Mouse (Mus musculus): Measurements from ENCODE around the gene Tjp1. TPM values are rescaled to one million over a fixed set of nuclear protein-coding genes. Genes with fewer than 3 reads are reported as not detected.

The Tjp1 gene
- total RNA-seq, 4 experiments from 2014 or later, result 132 to 163 (median 150) TPM

DNA sequence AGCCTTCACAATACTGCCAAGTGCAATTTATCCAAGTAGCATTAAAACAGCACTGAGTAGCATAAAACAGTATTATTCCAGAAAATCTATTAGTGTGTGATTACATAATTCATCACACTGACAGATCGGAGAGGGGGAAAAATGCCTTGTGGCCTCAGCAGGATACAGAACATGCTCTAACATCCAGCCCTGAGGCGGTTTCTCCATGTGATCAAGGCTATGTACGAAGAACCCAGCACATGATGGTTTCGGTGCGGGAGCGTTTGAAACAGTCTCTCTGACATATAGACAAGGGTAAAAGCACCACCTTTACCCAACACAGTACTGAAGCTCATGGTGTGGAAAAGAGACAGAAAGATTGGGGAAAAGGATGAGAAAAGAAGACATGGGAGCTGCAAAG, 38.4 kb downstream of the Tjp1 start:
- DNase-seq (ENCODE audit: low spot score in 2 of 2), result no peak

DNA sequence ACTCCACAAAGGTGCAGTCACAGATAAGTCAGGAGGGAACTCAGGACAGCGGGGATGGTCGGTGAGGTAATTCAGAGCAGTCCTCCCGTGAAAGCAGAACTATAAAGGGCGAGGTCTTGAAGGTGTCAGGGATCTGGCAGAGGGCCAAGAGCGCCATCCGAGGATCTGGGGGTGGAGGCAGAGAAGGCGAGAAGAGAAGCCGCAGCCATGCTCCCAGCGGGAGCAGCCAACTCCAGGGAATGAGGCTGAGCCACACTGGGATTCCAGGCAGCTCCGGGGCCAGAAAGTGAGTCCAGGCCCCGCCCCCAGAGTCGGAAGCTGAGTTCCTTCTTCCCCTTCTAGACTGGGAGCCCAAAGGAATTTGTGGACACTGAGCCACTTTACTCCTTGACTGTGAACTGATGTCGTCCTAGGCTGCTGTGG, 41.3 kb downstream of the Tjp1 start:
- DNase-seq (ENCODE audit: low spot score in 2 of 2), result no peak

DNA sequence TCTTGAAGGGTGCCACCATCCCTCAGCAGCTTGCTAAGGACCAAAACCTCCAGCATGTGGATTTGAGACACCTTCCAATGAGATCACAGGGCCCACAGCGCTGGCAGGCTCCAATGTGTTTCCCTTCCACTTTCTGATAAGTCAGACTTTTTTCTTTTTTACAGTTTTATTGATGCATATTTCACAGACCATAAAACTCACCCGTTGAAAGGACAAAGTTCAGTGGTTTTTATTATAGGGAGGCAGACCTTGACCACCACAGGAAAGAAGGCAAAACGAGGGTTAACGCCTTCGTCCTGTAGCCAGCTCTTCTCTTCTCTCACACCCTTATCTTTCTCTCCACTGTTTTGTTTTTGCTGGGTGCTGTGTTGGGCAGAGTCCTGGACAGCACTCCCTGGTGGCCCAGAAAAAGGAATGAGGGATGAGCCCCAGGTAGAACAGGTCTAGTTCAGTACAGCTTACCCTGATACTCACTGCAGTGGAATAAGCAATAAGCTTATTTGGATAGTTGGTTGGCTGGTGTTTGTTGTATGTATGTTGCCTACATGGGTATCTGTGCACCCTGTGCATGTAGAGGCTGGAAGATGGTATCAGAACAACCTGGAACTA, 43.3 kb downstream of the Tjp1 start:
- DNase-seq (ENCODE audit: low spot score in 2 of 2), result no peak

DNA sequence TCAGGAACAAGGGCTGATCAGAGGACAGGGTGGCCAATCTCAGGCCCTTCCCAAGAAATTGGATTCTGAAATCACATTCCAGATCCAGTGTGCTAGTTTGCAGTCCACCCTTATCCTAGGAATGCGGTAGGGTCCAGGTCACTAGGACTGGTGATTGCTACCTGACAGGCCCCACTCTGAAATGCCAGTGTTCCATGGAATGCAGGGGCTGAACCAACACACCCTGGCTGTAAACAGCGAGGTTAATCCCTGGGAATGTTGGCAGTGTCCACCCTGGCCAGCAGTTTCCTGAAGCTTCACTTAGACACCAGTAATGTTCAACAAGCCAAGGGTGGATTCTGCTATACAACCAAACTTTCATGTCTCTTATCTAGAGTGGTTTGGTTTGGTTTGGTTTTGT, 45.4 kb downstream of the Tjp1 start:
- no peak for DNase-seq (ENCODE audit: low spot score in 2 of 2)

DNA sequence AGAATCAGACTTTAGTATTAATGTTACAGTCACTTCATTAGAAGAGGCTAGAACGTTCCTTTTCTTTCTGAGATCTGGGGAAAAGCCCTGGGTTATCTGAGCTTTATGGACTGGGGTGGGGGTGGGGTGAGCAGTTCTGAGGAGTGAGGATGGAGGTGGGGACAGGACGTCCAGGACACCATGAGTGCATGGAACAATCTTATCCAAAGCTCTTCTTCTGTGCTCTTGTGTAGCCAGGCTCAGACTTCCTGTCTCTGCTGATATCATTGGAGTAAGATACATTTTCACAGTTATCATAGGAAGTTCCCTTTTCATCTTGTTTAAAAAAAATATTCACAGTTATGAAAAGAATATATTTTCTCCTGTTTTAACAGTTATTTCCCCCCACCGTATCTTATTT, 55.5 kb downstream of the Tjp1 start:
- DNase-seq (ENCODE audit: low spot score in 2 of 2), result no peak

DNA sequence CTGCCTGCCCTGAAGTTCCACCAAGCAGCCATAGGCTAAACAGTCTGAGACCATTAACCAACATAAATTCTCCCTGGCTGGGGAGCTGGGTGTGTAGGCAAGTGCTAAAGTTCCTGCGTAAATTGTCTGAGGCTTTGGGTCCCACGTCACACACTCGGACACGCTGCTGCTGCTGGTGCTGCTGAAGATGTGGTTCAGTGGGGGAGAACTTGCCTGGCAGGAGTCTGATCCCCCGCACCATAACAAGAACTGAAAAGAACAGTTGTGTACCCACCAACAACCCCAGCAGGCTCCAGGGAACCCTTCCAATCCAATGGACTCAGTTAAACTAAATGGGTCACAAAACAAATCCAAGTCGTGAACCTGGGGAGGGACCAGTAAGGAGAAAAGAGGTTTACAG, 56.2 kb downstream of the Tjp1 start:
- DNase-seq (ENCODE audit: low spot score in 2 of 2), result no peak

DNA sequence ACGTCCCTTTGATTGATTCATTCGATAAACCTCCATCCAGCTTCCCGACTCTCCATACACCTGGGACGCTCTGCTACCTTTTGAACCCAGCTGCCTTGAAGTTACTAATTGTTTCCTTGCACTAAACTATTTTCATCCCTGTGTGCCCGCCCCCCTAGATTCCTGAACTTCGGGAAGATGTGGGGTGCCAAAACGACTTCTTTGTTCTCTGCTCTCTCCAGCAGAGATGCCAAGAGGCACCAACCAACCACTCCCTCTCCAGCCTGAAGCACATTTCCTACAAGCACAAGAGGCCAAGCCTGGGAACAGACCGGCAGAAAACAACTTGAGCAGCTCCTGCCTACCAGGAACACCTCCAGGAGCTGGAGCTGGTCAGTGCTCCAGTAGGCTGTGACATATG, 57.4 kb downstream of the Tjp1 start:
- DNase-seq (ENCODE audit: low spot score in 2 of 2), result no peak

DNA sequence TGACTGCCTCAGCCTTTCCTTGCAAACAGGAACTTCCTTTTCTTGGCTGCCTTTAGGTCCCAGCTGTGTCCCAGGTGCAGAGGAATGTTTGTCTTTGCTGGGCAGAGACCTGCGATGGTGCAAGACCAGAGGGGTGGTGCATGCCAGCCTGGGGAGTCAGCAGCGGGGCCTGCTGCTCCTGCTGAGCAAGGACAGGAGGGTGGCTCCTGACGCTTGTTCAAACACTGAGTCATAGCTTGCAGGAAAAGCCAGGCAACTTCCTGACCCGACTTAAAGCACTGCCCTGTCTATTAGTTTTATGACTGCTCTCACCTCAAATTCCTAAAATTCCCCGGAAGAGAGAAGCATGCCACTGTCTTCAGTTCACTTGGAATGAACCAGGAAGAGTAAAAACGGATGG, 57.9 kb downstream of the Tjp1 start:
- DNase-seq (ENCODE audit: low spot score in 2 of 2), result no peak

DNA sequence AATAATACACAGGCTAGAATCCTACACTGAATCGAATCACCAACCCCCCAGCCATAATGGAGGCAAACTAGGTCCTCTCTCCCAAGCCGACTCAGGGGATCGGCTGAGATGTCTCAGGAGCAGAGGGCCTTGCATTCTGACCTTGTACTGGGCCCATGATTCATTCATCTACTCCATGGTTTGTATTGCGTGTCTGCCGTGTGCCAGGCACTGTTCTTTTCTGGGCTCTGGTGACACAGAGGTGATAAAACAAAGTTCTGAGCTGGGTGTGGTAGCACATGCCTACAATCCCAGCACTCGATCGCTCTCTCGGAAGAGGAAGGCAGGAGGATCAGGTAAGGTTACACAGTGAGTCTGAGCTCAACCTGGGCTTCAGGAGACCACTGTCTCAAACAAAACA, 59.4 kb downstream of the Tjp1 start:
- no peak for DNase-seq (ENCODE audit: low spot score in 2 of 2)

DNA sequence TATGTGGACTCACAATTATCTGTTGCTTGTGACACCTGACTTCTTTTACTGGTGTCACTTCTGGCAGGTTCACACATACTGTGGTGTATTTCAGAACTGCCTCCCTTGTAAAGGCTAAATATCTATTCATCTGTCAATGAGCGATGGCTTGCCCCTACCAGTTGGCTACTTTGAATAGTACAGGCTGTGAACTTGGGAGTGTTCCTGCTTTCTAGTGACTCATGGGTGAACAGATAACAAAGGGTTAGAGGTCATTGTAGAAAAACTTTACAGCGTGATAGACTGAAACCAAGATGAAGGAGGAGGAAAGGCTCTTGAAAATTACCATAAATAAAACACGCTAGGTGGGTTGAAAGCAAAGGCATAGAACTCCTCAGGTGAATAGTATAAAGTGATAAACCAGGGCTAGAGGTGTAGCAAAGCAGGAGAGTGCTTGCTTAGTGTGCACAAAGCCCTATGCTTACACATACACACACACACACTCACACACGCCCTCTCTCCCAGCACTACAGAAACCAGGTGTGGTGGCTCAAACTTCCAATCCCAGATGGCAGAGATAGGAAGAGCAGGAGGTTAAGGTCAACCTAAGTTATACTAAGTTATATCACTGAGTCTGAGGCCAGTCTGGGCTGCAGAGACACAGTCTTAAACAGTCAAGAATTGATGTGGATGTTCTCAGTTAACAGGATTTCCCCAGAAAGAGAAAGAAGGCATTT, 60.1 kb downstream of the Tjp1 start:
- DNase-seq (ENCODE audit: low spot score in 2 of 2), result no peak

DNA sequence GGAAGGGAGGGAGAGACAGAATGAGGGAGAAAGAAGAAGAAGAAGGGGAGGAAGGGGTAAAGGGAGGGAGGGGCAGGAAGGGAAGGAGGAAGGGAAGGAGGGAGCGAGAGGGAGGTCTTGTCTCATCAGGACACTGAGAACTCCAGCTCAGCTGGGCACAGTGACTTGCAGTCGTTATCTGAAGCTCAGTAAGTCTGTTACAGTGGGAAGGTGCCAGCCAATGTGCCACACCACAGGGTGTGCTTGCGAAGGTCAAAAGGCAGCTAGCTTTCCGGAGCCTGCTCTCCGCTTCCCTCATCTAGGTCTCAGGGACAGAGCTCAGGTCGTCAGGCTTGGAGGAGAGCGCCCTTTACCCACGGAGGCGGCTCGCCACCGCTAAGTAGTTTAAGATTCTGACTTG, 61.4 kb downstream of the Tjp1 start:
- no peak for DNase-seq (ENCODE audit: low spot score in 2 of 2)

DNA sequence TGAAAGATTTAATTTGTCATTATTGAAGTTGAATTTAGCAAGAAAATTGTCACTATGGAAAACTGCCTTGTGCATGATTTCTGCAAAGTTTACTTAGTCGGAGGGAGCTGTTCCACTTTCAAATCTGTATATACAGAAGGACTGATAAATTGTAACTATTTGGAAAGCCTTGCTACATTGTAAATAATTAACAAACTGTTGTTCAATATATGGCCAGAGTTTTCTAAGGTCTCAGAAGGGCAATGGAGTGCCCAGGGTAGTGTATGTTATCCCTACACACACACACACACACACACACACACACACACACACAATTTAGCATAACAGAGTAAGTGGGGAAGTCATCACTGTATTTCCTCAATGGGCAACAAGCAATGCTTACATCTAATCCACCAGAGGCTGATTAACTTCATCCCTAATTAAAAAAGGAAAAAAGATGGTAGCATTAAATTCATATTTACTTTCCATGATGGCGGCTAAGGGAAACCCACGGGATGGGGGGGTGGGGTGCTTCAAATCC, 63.0 kb downstream of the Tjp1 start:
- DNase-seq (ENCODE audit: low spot score in 2 of 2), result no peak

DNA sequence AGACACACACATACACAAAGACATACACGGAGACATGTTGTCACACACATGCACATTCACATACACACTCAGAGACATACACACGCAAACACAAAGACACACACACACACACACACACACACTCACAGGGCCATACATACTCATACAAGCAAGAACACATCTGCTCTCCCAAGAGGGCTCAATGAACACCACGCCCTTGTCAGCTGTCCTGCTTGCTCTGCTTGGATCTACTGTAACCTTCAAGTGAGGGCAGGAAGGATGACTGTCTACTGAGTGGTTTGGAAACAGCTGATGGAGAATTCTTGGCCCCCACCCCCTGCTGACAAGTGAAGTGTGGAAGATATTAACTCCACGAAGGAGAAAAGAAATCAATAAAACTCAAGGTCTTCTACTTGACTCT, 64.1 kb downstream of the Tjp1 start:
- DNase-seq (ENCODE audit: low spot score in 2 of 2), result no peak

DNA sequence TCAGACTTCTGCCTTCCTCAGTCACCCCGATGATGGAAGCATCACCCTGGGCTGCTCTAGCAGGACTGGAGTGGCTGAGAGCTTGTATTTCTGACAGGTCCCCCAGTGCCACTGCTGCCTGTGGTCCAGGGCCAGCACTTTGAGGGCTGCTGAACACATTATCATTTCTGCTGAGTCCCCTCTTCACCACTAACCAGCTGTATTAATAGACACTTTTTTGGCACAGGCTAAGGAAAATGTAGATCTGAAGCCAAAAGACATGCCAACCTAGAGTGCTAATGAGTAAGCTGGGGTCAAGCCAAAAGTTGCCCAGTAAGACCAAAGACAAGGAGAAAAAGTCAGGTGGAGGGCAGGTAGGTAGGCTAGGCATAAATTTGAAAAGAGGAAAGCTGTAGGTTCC, 66.2 kb downstream of the Tjp1 start:
- DNase-seq (ENCODE audit: low spot score in 2 of 2), result no peak

DNA sequence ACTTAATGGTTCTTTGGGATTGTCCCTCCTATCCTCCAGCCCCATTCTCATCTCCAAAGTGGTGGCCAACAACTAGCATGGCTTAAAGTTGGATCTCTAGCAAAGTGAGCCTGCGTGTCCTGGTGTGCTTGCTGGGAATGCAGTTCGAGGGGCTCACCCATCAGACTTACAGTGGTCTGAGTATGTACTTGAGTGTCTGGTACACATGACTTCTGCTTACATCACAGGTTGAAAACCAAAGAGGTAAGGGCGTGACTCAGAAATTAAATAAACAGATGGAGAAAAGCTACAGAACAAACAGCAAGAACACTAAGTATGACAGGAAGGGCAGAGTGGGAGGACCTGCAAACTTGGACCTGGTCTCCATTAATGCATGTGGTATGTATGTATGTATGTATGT, 67.4 kb downstream of the Tjp1 start:
- DNase-seq (ENCODE audit: low spot score in 2 of 2), result no peak

DNA sequence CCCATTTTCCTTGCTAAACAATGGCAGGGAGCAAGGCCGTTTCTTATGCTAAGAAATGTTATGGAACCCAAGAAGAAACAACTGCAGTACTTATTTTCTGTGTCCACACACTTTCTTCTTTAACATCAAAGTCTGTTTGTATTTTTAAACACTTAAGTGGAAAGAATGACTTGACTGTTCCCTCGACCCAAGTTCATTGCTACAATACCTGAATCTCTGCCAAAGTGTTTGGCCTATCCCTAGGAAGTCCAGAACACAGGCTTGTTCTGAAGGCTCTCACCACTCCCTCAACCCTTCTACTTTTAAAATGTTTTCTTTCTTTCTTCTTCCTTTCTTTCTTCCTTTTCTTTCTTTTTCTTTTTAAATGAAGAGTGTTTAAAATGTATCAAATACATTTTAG, 71.5 kb downstream of the Tjp1 start:
- DNase-seq (ENCODE audit: low spot score in 2 of 2), result no peak

DNA sequence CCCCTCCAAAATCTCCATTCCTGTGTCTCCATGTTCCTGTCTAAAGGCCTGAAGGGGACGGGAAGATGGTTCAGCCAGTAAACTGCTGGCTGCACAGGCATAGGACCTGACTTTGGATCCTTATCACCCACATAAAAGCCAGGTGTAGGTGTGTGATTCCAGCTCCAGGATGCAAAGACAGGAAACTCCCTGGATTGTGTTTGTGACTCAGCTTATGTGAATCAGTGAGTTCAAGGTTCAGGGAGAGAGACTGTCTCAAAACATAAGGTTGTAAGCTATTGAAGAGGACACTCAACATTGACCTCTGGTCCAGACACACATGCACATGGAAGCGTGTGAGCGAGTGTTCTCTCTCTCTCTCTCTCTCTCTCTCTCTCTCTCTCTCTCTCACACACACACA, 72.4 kb downstream of the Tjp1 start:
- no peak for DNase-seq (ENCODE audit: low spot score in 2 of 2)

DNA sequence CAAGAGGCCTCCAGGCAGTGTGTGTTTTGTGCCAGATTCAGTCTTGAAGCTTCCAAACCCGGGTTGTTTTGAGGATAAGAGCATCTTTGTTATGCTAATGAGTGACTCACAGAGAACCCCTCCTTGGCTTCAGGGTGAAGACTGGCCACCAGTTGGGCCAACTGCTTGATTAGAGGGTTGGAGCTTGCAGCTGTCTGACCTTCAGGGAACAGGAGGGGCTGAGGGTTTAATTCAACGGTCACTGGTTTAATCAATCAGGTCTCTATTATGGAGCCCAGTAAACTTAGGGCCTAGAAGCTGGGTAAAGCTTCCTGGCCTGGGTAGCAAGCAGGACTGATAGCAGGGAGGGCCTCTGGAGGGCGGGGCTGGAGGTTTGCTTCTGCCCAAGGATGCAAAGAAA, 73.3 kb downstream of the Tjp1 start:
- no peak for DNase-seq (ENCODE audit: low spot score in 2 of 2)

DNA sequence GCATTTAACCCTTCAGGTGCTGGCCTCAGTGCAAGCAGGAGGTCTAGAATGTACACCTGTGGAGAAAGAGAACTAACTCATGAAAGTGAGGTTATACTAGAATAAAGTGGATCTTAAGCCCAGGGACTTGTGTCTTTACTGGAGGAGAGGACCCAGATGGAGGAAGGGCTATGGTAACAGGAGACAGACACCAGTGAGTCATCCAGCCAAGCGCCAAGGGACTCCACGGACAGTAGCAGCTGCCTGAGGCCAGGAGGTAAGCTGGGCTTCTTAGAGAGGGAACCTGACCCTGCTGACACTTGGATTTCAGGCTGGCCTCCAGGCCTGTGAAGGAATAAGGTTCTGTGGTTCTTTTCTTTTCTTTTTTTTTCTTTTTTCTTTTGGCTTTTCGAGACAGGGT, 75.3 kb downstream of the Tjp1 start:
- no peak for DNase-seq (ENCODE audit: low spot score in 2 of 2)

DNA sequence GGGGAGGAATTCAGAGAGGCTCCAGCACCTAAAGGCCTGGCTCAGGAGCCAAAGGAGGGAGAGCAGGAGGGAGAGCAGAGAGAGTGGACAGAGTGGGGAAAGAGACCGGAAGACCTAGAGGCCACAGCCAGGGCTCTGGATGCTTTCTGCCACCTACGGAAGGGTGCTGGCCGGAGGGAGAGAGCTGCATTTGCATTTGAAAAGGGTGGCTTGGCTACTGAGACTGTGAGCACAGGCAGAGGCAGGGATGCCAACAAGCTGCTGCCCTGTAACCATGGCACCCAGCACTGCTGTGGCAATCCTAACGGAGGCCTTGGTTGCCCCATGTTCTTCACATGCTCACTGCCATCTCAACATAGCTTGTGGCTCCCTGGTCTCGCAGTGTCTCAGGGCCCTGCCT, 77.4 kb downstream of the Tjp1 start:
- peak; percentile 37 to 38 for DNase-seq (ENCODE audit: low spot score in 2 of 2)

DNA sequence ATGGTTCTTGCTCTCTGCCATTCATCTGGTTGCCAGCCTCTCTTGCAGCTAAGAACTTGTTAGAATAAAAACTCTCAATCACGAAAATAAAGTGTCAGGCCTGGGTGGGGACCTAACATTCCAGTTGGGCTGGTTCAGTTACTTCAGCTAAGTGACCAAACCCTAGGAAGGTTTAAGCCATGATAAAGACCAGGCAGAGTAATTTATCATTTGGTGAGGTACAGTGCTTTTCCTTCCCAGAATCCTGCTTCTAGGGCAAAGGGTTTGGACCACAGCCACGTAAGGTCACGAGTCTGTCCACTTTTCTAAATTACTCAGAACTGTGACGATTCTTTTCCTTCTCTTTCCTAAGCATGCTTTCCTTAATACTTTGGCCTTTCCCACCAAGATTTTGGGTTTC, 86.1 kb downstream of the Tjp1 start:
- DNase-seq (ENCODE audit: low spot score in 2 of 2), result no peak

DNA sequence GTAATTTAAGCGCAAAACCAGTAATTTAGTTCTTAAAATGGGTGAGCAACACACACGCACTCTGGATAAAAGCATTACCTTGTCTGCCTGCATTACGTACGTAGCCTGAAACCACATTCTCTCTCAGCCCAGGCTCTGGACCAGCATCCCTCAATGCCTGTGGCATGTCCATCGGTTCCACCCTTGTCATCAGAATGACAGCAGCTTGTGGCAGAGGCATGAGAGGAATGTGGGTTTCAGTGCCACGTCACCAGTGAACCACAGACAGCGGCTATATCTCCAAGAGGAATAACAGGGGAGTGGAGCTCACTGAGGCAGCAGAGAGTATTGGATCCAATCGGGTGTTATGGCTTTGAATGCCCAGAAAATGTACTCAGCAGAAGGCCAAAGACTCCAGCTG, 88.1 kb downstream of the Tjp1 start:
- no peak for DNase-seq (ENCODE audit: low spot score in 2 of 2)

DNA sequence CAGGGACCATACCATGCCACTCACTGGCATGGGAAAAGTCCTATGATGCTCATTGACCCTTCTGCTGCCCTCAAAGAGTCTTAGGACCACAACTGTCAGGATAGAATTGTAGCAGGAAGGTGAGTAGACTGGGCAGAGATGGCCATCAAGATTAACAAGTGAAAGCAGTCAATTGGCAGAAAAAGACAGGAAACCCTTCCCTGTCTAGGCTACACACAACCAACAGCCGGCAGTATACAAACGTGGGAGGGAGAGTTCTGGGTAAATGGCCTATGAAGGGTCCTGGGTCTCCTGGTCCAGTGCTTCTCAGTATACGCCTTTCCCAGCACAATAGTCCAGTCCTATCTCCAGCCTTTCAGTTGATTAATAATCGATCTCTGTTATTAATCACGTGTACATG, 89.4 kb downstream of the Tjp1 start:
- no peak for DNase-seq (ENCODE audit: low spot score in 2 of 2)
